Mouse (Mus musculus) testis, adult 2 months (tissue): ENCODE data around the gene Ppib.

ENCODE experiments used
- CTCF ChIP-seq: fragments of 200-500 bp; IDR thresholded peaks from 2 replicates; pipeline ENCODE4 v1.5.1; 2012; ENCODE audit warnings: low read depth, mild to moderate bottlenecking, inconsistent platforms, low read length, moderate library complexity; ENCODE audit not compliant: control insufficient read depth, insufficient read depth, insufficient replicate concordance
- POLR2A ChIP-seq: fragments of 200-500 bp; IDR thresholded peaks from 2 replicates; pipeline ENCODE4 v1.6.1; 2012; ENCODE audit warnings: low read depth, mild to moderate bottlenecking, inconsistent platforms, low read length, moderate library complexity; ENCODE audit not compliant: control insufficient read depth

GRCm38 (mm10) chr9:66091327-66092231, 31.6 kb downstream of the Ppib start:
- TF ChIP-seq CTCF, result no peak
- no peak for TF ChIP-seq POLR2A
